Mouse (Mus musculus) kidney, adult 2 months (tissue): ENCODE data around the gene Ppp1r14a.

Experiments
- CTCF ChIP-seq: fragments of 200-500 bp; conservative IDR thresholded peaks from 2 replicates; pipeline ENCODE4 v1.5.1; 2011; ENCODE audit warnings: low read depth, mild to moderate bottlenecking, control low read depth, low read length, moderate library complexity, mixed read lengths; ENCODE audit not compliant: insufficient read depth, insufficient read length
- POLR2A ChIP-seq: fragments of 200-500 bp; IDR thresholded peaks from one replicate; pipeline ENCODE4 v1.6.1; 2011; ENCODE audit warnings: low read depth, low read length, control low read depth

DNA sequence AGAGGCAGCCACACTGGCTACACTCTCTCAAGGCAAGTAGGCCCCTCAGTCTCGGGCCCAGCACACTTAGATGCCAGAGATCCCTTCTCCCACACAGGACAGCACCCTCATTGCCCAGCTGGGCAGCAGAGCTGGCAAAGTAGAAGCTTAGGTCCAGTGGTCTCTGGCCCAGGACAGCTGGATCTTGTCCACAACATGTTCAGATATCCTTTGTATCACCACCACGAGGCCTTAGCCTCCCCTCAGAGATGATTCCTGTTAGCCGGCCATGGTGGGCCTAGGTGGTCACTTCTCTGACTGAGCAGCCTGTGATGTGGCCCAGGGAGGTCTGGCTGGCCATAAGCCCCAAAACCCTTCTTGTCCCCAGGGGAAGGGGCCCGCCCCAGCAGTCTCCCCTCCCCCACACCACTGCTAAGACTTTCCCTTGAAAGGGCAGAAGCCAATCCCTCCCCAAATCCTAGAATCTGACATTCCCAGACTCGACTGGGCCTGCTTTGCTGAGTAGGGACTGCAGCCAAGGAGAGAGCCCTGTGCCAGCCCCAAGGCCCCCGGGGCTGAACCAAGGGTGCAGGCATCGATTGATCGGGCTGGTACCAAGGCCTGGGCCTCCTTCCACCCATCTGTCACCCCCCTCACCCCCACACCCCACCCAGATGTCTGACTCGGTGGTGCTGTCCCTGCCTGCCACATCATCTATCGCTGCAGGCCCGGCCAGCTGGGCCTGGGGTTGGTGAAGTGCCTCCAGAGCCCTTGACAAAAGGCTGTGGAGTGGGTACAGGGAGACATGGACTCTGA lies 1.8 kb downstream of the Ppp1r14a start:
- TF ChIP-seq CTCF (no peak), POLR2A (no peak)
